Mouse (Mus musculus): Measurements from ENCODE around the gene Ppp1r35.

DNA sequence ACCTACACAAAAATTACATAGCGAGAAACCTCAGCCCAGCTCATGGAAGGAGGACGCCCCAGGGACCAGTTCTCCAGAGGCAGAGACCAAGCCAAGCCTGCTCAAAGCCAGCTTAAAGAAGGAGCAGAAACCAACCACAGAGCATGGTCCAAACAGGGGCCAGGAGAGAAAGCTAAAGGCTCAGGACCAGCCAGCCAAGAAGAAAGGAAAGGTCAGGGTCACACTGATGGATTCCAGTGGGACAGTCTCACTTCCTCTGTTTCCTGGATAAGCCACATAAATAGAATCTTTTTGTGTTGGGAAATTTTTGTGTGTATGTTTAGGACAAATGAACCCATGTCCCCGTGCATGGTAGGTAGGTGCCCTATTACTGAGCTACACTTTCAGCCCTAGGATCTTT is 18.0 kb downstream of the Ppp1r35 start:
- TF ChIP-seq CTCF (IDR thresholded peaks at IDR 0.05; ENCODE audit: low read depth) (no peak), EP300 (optimal IDR thresholded peaks at IDR 0.05) (no peak)
